Mouse (Mus musculus) CH12F3 (cell line): ENCODE results near the gene Tepp.

Experiments used
- in situ Hi-C: fragments of 300-500 bp; cut with MboI; formaldehyde crosslinking; loops from 2 replicates; pipeline ENCODE4 v1.14.3; 2020; ENCODE audit warnings: low sequenced_read_pairs

The Tepp gene

DNA sequence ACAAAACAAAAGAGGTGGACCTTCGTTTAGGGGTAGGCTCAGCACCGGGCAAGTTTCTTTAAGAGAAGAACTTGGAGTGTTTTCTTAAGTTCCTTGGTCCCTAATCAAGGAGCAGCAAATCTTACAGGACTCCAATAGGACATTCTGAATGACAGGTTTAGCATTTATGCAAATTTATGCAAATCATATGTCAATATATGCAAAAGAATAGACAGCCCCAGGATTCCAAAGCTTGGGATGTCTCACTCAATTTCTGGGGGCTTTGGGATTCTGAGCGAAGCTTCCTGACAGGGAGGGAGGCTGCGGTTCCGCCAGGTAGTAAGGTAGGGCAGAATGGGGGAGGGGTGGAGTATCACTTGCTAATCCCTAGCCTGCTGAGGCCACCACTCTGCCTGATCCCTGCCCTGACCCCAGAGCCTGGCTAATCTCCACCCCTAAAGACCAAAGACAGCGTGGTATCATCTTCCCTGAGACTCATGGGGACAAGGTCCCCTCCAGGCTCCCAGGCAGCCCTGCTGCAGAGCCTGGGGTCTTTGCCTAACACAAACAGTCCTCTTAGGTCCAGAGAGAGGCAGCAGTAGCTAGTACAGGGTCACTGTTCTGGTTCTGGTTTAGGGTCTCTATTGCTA lies at the start of gene Tepp:
TSS of gene Tepp (plus strand) at position 225 of the 629 bp plus-strand sequence.
- in situ Hi-C loops: no loop called here

DNA sequence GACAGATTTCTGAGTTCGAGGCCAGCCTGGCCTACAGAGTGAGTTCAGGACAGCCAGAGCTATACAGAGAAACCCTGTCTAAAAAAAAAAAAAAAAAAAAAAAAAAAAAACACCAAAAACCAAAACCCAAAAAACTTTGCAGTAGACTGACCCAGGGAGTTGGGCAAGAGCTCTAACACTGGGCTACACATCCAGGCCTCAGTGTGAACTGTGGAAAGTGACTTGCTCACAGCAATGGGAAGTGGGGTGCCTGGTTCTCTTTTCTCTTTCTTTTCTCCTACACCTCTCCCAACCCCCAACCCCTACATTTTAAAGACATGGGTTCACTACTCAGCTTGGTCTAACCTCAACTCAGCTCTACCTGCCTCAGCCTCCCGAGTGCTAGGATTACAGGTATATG lies 48.2 kb upstream of the Tepp start:
- in situ Hi-C loops: no loop called here

DNA sequence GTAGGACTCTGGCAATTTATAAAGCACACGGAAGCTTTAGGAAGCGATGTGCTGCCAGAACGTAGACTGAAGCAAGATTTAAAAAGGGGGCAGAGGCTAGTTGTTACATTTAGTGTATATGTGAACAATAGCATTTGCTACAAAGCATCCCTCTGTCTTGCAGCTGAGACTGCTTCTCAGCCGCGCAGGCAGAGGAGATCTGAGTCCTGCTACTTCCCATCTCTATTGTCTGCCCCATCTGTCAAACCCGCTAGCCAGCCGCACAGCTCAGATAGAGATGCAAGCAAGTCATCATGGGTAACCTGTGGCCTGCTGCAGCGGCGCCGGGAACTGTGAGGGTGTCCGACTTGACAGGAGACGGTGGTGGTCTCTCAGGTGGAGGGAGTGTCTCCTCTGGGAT lies 39.9 kb upstream of the Tepp start:
- in situ Hi-C loops: no loop called here

DNA sequence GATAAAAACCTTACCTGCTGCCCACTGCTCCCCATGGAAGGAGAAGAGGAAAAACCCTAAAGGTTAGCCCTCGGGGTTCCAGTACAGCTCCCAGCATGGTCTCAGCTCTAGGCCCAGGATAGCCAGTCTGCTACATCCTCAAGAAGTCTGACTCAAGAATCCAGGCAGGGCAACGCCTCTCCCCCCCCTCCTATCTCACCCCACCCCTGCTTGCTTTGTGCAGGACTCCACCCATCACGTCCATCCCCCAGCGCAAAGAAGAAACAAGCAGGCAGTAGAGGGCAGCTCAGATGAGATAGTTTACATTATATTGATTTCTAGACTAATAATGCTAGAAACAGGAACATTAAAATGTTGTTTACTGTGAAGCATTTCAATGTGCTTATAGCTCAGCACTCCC lies 38.5 kb upstream of the Tepp start:
- in situ Hi-C loops: no loop called here

DNA sequence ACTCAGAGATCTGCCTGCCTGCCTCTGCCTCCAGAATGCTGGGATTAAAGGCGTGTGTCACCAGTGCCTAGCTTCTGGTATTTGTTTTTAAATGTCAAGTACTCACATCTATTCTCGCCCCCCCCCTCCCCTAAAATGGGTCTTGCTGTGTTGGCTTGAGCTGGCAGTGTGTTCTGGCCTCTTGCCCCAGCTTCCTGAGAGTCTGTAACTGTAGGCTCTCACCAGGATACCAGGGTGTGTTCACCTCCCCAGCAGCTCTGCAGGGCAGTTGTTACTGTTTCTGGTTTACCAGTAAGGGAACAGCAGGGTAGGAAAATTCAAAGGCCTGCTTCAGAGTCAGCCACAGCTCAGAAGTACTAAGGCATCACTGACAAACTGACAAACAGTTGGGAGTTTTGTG lies 37.5 kb upstream of the Tepp start:
- in situ Hi-C loops: no loop called here

DNA sequence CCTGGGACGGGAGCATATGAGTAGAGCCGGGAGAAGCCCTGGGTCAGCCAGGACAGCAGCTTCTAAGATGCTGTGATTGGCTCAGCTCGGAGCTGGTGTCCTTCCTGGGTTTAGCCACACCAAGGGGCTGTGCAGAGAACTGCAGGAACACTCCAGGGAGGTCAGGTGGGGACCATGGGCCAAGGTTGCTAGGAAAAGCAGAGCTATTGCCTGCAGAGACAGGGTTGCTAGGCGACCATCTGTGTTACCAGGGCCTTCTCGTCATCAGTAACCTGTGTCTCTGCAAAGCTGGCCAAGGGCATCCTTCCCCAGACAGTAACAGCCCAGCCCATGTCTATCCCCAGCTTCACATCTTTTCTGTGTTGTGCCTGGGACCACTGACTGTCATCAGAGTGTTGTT lies 28.9 kb upstream of the Tepp start:
- in situ Hi-C loops: no loop called here

DNA sequence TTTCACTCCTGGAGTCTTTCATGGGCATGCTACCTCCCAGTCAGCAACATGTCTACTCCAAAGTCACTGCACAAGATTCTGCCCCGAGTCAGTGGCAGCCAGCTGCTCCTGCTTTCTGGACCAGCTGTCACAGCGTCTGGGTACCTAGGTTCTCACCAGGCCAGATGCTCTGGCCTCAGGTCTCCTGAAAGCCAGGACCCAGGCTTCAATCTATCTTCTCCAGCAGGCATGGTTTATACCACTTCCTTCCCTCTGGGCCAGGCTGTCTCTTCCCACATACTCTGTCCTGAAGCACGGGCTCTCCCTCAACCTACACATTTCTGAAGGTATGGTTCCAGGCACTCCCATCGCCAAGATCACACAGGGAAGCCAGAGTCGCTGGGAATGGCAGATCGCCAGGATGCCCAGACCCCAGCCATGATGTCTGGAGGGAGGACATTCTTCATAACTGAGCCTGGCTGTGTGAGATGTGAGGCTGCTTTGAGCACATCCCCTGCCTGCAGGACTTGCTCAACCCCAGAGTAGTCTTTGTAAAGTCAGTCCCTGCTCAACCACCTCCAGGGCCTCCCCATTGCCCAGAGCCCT lies 21.2 kb upstream of the Tepp start:
- in situ Hi-C loops: no loop called here

DNA sequence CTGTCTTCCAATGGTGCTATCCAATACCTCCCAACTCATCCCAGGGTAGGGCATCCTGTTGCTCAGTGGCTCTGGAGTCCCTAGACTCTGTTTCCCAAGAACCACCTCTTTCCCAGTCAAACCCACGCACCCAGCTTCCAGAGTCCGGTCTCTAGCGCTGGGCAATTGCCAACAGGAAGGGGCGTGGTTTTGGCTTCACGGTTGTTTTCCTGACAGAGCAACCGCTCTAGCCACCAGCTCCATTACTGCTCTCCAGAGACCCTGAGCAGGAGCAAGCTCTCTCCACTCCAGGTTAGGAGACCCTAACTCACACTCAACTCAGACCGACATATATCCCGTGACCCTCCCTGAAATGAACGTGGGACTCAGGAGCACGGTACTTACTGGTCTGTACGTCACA lies 17.2 kb upstream of the Tepp start:
- in situ Hi-C loops: no loop called here

DNA sequence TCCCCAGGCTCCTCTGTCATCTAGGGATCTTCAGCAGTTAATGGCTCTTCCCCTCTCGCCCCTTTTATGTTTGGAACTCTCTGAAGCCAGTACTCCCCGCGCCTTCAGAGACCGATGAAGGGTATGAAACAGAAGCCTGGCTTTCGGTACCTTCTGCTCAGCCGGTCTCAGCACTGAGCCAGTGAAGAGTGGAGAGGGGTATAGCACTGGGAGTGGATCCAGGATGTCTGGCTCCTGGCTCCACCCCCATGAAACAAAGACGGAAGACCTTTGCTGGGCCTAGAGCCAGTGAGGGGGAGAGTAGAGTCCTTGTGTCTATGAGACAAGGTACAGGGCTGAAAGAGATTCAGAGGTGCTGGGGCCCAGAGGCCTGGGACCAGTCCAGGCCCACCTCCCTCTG lies 16.5 kb upstream of the Tepp start:
- in situ Hi-C loops: no loop called here

DNA sequence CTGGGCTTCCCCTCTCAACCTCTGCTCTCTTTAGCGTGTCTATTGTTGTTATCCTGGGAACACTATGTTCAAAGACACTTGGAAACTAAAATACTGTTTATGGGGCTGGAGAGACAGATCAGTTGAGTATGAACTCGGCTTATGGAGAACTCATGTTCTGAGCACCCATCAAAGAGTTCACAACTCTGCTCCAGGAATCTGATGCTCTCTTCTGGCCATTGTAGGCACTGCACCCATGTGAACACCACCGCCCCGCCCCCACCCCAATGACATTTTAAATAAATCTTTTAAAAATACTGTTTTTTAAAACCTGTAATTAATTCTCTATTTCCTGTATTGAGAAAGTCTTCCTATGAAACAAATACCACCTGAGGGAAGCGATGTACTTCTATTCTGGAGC lies 8.0 kb upstream of the Tepp start:
- in situ Hi-C loops: no loop called here

DNA sequence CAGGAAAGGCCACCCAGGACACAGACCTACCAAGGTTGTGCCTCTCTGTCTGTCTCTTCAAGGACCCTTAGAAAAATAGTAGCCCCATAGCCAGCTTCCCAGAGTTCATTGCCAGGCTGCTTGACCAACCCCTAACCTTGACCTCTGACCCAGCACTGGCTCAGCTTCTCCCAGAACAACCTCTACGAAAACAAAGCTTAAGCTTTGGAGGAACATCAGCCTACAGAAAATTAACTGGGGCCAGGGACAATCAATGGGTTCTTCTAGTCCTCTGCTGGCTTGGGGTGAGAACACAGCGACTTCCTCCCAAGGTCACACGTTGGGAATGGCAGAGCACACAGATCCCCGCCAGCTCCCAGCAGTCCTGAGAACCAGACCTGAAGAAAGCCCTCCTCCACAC lies 4.8 kb upstream of the Tepp start:
- in situ Hi-C loops: no loop called here

DNA sequence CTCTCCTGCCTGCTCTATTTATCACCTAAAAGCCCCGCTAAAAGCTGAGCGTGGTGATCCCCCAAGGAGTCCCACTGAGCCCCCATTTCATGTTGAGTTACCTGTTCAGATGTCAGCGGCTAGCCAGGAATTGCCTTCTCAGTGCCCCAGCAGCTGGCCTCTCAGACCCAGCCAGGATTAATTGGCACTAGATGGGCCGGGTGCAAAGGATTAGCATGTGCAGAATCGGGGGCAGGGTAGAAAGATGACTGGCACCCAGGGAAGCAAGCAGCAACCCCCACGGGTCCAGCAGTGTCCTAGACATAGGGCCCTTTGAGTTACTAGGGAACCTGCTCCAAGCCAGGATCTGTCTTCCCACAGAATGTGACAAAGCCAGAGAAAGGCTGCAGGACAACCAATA lies 3.9 kb upstream of the Tepp start, which contains the start of gene Cngb1:
TSS of gene Cngb1 (minus strand) at position 155 of the 400 bp plus-strand sequence.
- in situ Hi-C loops: no loop called here

DNA sequence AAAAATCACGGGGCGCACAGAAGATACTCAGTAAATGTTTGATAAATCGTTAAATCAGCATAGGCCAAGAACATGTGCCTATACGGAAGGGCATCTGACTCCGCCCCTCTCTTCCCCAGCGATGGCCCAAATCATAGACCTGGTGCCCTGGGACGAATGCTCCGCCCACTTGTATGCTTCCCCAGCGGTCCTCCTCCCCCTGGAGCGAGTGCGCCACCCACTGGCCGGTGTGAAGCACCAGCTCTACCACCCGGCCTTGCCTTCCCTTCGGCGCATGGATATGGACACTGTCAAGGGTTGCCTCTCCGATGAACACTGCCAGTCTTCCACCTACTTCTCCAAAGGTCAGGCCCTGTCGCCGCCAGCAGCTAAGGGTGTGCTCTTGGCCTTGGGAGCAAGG lies 2.5 kb downstream of the Tepp start:
- in situ Hi-C loops: no loop called here

DNA sequence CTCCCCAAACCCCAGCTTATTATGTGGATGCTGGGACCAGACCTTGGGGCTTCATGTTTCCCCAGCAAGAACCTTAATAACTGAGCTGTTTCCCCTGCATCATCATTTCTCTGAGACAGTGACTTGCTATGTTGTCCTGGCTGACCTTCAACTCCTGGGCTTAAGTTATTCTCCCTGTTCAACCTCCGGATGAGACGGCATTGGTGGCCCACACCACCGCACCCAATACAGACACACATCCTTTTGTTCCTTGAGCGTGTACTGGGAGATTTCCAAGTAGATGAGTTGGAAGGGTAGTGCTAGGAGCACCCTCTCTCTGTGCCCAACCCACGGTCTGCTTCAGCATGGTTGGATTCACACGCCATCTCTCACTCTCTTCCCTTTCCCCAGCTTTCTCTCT lies 3.5 kb downstream of the Tepp start:
- in situ Hi-C loops: no loop called here

DNA sequence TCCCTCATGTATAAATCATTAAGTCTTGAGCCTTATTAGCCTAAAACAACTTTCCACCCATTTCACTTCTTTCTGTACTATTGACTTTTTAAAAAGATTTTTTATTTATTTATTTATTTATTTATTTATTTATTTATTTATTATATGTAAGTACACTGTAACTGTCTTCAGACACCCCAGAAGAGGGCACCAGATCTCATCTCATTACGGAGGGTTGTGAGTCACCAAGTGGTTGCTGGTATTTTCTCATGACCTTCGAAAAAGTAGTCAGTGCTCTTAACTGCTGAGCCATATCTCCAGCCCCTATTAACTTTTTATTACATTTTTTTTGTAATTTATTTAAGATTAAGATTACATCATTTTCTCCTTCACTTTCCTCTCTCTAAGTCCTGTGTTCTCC lies 4.3 kb downstream of the Tepp start:
- in situ Hi-C loops: no loop called here

DNA sequence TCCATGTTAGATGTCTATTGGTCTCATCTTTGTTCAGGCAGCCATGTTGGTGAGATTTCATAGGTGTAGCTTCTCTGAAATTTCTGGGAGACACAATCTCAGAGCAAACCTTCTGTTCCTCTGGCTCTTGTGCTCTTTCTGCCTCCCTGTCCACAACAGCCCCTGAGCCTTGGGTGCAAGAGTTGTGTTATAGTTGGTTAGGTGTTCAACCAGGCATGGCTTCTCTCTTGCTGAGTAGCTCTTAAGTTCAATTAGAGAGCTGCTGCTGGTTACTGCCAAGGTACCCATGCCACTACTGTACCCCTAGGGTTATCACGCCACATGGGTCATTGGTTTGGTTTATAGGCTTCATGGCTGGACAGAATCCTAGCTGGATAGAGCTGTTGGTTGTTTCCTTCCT lies 5.0 kb downstream of the Tepp start:
- in situ Hi-C loops: no loop called here

DNA sequence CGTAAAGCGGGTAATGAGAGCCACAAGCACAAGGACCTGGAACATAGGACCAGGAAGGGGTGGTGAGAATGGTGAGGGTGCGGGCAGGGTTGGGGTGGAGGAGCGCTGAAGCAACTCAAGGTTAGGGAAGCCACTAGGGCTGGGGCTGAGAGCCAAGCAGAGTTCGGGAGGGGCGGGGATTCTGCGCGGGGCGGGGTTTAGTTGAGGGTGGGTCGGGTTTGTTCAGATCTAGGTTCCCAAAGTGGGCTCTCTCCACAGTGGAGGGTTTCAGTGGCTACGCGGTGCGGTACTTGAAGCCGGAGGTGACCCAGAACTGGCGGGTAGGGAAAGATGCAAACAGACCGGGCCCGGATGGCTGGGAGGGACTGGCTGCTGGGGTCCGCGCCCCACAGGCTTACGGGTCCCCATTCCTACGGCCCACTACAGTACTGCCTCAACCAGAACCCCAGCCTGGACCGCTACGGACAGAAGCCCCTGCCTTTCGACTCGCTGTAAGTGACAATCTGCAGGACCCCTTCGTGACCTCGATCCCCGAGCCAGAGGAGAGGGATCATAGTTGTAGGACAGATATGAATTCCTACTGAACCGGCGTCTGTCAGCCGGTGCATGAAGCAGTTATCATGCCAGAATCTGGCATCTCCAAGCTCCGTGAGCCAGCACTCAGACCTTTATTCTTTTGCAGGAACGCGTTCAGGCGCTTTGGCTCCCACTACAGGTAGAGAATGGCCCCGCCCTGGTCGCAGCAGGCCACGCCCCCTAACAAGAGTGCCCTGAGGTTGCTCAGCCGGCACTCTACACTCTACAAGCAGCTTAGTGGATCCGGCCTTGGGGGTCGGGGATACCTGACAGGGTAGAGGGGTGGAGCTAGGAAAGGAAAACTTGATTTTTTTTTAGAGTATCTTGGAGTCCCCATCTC lies 10.1 kb downstream of the Tepp start:
- in situ Hi-C loops: no loop called here

DNA sequence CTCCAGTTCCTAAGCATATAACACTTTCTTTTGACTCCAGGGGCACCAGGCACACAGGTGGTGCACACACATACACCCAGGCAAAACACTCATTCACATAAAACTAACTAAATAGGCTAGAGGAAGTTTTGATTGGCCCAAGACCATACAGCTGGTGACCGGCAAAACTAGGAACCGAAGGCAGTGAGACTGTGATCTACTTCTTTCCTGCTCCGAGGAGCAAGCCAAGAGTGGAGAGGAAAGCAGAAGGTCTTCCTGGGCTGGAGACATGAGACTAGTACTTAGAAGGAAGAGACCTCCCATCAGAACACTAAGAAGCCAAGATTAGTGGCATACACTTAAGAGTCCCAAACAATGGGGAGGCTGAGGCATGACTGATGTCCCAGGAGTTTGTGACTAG lies 12.8 kb downstream of the Tepp start:
- in situ Hi-C loops: no loop called here

DNA sequence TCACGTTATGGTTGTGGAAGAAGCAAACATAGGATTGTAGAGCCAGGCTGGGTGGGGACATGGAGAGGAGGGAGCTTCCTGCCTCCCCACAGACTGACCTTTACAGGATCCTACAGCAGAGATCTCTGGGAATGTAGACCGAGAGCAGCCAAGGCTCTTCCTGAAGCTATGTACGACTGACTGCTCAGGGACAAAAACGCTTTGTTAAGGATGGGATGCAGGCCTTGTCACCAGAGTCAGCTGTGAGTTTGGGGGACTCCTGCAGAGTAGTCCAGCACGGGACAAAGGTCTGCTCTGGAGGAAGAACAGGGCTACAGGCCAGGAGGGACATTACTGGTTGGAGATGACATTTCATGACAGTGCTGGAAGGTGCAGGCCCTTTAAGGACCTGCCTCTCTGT lies 14.3 kb downstream of the Tepp start:
- in situ Hi-C loops: no loop called here

DNA sequence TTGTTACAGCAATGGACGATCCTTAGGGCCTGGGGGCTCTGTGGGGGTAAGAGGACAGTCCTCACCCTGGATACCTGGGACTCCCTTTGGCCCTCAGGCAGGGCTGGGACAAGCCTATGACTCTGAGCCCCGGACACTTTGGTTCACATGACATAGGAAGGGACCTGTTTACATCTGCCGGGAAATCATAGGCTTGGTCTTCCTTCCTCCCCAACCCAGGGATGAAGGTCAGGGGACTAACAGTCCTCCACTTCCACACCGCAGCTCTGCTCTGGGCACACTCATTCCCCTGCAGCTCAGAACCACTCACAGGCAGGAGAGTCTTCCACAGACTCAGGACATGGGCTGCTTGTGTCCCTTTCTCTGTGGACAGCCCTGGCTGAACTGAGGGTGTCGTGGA lies 16.5 kb downstream of the Tepp start:
- in situ Hi-C loops: no loop called here

DNA sequence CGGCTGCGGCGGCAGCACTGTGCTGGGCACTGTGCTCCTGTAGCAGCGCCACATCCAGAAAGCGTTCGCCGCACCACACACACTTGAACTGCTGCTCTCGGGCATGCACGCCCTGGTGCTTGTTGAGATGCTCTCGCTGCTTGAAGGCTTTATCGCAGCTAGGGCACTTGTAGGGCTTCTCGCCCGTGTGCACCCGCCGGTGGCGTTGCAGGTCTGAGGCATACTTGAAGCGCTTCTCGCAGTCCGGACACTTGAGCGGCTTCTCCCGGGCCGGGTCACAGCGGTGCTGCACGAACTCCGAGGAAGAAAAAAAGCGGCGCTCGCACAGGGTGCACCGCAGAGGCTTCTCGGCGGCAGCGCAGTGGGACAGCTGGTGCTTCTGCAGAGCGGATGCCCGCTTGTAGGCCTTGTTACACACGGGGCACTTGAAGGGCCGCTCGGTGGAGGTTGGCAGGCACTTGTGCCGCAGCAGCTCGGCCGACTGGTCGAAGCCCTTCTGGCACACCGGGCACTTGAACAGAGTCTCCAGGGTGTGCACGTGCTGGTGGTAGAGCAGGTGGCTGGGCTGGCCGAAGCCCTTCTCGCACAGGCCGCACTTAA lies 17.6 kb downstream of the Tepp start:
- in situ Hi-C loops: no loop called here

DNA sequence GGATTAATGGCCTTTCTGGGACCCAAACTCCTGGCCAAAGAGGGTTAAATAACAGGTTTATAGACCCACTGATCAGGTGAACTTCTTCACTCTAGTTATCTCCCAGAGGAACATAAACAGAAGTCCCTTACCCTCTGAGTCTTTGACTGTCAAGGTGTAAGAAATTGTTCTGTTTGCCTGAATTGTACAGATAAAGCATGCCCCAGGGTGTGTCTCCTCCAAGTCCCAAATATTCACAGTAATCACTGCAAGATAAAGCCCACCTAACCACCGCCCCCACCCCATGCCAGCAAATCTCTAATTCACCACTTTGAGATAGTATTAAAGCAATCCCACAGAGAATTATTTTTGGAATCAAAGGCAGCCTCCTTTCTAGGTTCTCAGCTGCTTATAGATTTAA lies 20.0 kb downstream of the Tepp start:
- in situ Hi-C loops: no loop called here
